Mouse (Mus musculus) right cerebral cortex, postnatal 25 days (tissue): ENCODE measurements around the gene Tsc22d1.

Source experiments
- DNase-seq: peaks from one replicate; pipeline ENCODE4 v3.0.0; 2022

The Tsc22d1 gene

DNA sequence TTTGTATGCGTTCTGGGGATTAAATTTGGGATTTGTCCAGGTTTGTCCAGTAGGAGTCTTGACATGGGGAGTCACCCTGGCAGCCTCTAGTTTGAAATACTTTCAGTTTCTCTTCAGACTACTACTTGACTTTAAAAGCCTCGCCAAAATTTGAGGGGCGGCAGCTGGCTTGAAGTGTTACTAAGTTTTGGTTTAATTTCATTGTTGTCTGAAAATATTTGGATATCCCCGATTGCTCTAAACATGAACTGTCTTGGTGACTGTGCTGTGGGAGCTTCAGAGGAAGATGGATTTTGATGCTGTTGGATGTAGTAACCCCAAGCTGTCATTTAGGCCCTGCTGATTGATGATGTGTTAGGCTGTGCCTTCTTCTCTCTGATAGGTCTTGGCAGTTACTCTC, 34.2 kb downstream of the Tsc22d1 start:
- no peak for DNase-seq

DNA sequence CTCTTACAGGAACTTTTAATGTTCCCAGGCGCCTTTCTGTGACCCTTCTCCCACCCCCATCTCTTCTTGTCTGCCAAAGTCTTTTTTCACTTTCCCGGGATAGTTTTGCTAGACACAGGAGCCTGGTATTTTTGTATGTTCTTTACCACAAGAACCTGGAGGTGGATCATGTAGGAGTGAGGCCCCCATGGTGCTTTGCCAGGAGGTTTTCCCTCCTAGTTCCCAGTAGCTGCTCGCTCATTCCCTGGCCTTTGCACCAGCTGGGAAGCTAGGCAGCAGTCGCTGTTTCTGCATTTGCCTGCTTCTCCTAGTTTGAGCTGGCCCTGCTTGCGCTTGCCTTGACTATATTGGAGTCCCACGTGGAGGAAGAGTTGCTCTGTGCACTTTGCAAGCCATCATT, 36.2 kb downstream of the Tsc22d1 start:
- no peak for DNase-seq

DNA sequence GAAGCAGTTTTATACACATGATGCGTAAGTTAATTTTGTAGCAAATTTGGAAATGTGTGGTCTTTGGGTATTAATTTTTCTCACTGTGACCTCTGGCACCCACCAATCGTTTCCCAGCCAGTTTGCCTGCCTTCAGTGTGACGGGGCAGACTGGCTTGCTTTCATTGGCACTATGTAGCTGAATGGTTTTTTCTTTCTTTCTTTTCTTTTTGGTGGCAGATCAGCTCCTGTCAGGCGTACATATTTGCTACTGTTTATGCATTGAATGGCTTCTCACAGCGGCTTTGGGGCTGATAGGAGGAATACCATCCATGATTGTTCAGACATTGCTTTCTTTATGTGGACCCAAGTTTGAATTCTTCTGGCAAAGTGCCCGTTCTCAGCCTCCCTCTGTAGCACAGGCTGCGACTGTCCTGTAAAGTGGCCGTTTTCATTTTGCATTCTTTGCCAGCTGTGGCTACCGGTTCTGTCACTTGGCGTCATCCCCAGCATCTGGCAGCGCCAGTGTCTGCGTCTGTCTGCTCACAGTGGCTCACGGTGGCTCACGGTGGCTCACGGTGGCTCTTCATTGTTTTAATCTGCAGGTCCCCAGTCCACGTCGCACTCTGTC, 38.1 kb downstream of the Tsc22d1 start:
- DNase-seq, result no peak

DNA sequence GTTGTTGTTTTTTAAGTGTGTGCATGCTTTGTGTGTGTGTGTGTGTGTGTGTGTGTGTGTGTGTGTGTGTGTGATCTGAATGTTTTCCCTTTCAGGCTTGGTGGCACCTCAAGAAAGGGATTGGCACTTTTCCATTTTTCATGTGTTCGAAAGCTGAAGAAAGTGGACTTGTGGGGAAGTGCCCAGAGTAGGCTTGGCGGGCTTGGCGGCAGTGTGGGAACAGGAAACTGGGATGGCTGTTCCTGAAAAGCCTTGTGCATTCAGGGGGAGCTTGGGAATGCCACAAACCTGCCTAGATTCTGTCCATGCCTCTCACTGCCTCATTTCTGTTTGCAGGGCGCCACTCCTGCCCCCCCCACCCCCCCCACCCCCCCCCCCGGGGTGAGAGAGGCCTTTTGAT, 39.9 kb downstream of the Tsc22d1 start:
- DNase-seq, result no peak

DNA sequence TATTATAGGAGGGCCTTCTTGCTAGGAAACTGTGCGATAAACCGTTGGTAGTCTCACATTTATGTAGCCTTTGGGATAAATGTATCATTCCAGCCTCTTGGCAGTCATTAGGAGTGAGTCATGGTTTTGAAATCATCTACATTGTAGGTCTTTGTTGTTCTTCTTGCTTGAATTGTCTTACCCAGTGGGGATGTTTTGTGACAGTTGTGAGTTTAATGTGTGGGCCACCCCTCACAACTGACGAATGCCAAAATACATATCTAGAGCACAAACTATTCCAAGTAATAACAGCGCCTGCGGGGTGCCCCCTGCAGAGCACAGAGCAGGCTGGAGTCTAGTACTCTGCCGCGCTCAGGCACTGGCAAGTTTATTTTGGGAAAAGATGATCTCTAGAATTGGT, 40.4 kb downstream of the Tsc22d1 start:
- DNase-seq, result no peak

DNA sequence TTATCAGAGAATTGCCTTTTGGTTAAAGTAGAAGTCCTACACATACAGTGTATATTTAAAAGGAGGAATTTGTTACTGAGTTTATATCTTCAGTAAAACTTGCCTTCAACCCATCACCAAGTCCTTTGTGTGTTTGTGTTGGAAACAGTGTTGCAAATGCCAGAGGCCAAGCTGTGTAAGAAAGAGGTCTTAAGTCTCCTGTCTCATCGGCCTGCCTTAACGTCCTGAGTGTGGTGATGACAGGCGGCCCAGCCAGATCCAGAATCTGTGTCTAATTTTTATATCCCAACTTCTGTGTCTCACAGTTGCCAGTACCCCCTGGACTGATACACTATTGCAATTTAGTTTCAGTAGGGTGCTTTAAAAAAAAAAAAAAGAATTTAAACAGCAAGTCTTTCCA, 42.9 kb downstream of the Tsc22d1 start:
- DNase-seq, result no peak

DNA sequence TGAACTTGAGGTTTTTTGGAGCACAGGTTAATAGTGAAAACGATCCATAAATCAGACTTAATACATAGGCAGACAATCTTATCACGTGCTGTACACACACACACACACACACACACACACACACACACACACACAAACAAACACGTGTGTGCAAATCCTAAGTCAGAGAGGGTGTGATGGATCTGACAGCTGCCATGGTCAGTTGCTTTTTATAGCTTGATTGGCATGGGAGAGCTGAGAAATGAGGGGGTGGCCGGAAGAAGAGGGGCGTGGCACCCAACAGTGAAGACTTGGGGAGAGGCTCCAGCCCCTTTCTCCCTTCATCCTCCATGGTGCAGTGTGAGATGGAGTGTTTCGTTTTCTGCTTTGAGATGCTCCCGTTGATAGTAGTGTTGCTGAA, 45.4 kb downstream of the Tsc22d1 start:
- DNase-seq, result no peak

DNA sequence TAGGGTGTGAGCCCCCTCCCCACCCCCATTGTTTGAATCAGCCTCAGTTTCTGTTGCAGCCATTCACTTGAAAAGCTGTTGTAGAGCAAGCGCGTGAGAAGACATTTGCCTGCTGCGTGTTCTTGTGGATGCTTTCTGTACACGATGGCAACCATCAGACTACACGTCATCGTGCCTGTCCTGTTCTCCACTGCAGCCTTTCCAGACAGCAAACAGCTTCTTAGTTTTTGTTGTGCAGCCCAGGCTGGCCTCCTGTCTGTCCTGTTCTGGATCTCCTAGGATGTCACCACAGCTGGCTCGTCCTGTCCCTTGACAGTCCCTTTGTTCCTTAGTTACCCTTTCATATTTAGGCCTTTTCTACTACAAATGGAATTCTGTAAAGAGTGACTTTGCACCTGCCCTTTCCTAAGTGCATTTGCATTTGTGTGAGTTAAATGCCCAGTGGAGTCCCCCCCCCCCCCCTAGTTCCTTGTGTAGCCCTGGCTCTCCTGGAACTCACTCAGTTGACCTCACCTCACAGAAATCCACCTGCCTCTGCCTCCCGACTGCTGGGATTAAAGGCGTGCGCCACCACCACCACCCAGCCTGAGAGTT, 46.5 kb downstream of the Tsc22d1 start:
- no peak for DNase-seq

DNA sequence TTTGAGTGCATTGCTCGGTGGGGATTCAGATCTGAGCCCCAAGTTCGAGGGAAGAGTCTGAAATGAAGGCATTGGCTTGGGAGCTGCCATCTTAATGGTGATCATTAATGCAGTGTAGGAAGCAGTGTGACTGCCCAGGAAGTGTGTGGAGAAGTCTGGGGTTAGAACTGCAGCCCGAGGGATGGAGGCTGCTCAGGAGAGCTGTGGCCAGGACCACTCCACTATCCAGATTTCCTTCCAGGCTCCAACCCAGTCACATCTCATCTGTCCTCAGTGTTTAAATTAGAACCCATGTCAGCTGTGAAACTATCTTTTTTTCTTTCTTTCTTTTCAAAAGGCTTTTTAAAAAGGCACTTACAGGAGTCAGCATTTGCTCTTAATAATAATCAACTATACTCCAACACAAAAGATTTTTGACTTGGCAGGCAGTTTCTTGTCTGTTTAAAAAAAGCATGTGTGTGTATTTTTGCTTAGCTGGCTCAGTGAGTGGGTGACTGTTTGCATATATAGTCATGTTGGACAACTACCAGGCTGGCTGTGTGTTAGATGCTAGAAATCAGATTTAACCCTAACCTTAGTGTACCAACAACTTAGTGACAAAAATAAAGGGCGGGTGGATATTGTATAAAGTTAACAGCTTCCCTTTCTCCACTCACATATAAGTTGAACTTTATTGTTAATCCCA, 48.8 kb downstream of the Tsc22d1 start:
- no peak for DNase-seq

DNA sequence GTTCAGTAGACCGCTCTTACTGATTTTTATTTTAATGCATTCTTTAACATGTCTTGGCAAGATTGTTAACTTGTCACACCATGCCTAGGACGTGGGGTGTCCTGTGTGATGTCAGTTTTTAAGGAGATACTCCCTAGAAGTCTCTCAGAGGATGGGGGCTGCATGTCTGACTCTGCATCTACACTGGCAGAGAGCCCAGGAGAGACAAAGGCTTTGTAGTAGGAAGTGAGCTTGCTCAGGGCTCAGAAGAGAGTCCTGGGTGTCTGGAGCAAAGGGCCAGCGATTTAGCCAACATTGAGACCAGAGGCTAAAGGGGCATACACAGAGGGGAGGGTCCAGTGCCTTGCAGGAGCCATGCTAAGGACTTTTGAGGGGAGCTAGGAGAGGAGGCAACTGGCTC, 50.2 kb downstream of the Tsc22d1 start:
- no peak for DNase-seq

DNA sequence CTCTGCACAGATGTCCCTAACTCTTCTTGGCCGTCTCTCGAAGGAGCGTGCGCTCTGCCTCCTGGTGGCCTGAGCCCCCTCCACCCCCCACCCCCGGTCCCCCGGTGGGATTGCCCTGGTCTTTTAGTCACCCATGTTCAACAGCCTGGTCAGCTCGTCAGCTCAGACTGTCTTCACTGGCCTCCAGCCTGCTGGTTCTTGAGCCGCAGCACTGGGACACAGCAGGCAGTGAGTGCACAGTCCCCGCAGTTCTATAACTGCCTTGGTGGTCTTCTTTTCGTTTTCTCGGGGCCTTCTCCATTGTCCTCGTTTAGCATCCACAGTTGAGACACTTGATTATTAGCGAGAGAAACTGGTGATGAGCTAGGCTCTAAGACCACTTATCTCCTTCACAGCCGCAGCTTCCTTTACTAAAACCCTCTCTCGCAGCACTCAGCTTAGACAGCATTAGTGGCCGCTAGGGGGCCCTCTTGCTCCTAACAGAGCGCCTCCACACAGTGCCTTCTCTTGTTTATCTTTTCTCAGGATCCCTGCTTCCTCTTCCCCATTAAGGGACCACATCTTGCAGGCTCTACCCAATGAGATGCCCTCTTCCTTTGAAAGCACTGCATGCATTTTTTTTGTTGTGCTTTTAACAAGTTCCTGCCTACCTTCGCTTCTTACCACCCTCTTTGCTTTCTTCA, 52.0 kb downstream of the Tsc22d1 start:
- DNase-seq, result peak; percentile 61

DNA sequence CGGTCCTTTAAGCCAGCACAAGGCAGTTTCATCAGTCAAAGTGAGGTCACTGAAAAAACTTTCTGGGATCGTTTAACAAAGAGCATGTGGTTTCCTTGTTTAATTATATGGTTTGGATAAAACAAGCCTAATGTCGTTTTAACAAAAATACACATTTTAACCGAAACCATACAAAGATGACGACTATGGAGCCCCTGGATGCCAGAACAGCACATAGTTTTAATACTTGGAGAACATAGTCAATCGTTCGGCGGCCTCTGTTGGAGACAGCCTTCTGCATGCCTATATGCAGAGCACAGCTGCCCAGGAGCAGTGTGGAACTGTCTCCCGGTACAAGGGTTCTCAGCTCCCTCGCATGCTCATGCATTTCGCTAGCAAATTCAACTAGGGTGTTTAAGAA, 53.2 kb downstream of the Tsc22d1 start:
- no peak for DNase-seq

DNA sequence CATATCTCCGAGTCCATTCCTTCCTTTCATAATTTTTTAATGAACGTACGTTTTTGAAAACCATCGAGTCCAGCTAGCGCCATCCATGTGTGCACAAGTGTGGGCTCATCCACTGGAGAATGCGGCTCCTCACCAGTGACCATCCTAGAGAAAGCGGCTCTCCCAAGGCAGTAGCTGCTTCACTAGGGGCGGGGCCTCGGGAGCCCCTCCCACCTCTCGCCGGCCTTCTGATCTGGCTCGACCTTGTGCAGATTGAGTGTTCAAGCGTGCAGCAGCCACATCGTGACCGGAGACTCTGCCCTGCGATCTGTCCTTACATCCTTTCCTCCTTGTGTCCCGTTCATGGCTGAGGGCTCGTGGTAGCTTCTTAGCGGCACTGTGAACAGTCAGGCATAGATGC, 56.5 kb downstream of the Tsc22d1 start:
- DNase-seq, result no peak

DNA sequence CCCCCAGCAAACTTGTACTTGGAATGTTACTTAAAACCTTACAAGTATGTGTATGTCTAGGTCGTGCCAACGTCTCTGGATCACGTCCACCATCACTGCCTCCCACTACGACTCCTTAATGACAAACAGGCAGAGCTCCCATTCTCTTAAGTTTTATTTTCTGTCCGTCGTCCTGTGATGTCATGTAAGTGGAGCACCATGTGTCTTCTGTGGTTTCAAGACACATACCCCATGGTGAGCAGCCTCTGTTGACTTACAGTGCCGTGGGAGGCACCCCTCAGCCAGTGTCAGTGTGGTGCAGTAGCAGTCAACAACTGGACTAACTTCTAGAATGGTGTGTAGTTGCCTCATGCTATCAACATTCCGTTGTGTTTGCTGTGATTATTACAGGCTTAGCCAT, 57.7 kb downstream of the Tsc22d1 start:
- DNase-seq, result no peak

DNA sequence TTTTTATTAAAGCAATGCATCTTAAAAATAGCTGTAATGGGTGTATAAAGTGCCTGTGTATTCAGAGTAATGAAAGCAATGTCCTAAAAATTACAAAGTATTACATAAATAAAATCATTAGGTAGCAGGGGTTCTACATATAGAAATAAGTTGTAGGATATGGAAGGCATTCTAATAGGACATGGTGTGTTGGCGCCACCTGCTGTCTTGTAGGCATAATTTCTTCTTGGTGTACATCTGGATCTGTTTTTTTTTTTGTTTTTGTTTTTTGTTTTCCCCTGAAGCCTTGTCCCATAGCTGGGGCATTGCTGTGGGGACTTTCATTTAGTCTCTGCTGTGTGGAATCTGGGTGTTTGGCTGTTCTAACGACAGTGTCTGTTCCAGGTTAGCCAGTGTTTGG, 58.6 kb downstream of the Tsc22d1 start:
- DNase-seq, result no peak

DNA sequence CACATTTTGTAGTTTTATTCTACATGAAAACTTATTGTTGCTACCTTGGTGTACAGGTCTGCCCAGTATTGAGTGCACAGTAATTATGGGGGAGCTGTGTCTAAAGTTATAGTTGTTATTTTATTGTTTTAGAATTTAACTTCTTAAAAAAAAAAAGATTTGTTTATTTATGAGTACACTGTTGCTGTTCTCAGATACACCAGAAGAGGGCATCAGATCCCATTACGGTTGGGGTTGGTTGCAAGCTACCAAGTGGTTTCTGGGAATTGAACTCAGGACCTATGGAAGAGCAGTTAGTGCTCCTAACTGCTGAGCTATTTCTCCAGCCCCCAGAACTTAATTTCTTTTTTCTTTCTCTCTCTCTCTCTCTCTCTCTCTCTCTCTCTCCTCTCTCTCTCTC, 59.4 kb downstream of the Tsc22d1 start:
- DNase-seq, result no peak

DNA sequence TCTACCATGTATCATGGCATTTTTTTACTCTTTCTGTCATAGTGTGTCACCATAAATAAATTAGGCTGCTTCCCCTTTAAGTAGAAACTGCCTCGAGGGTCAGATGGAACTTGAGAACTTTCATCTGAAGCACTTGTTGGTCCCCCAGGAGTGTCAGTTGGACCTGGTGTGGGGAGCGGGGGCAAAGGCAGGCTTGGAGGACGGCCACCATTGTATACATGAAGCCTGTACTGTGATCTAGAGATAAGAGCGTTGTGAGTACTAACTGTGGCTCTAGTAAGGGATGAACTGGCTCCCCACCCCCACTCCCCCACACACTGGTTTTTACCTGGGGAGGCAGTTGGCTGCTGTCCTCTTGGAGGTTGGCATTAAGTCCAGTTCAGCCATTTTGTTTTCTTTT, 62.0 kb downstream of the Tsc22d1 start:
- no peak for DNase-seq

DNA sequence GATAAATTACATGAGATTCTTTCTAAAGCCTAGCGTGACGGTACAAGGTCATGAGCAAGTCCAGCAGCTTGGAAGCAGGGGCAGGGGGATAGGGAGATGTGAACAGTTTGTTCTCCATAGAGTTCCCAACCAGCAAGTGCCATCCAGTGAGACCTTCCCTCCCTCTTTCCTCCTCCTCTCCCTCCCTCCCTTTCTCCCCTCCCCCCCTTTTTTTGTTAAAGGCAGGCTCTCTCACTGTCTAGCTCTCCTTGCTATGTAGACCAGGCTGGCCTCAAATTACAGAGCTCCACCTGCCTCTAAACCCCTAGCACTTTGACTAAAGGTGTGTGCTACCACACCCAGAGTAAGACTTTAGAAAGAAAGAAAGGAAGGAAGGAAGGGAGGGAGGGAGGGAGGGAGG, 63.3 kb downstream of the Tsc22d1 start:
- no peak for DNase-seq

DNA sequence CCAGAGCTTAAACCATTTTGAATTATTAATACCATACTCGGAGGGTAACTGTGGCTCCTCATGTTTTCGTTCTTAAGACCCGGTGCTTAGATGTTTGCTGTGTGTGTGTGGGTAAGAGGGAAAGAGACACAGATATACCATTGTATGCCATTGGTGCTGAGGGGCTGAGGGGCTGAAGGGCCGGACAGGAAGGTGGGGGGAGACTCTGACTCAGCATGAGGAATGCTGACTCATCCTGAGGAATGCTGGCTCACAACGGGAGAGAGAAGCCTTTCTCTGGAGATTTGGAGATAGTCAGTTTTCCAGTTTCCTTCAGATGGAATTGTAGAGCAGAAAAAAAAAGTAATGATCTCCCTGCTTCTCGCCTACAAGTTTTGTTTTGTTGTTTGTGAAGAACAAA, 63.9 kb downstream of the Tsc22d1 start:
- no peak for DNase-seq

DNA sequence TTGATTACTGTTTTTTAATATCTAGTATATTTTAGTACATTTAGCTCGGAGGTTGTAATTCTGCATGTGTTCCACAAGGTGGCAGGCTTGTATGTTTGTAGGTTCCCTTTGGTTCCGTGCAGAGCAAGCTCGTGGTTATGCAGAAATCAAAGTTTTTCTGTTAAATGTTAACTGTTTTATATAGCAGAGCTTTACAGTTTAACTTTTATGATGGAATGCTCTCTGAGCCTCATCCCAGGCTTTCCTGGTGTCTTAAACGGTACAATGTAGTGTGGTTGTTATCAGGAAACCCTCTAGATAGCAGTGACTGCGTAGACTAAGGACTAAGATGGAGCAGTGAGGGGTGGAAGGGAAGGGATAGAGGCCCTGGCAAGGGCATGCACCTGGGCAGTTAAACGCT, 65.1 kb downstream of the Tsc22d1 start:
- no peak for DNase-seq

DNA sequence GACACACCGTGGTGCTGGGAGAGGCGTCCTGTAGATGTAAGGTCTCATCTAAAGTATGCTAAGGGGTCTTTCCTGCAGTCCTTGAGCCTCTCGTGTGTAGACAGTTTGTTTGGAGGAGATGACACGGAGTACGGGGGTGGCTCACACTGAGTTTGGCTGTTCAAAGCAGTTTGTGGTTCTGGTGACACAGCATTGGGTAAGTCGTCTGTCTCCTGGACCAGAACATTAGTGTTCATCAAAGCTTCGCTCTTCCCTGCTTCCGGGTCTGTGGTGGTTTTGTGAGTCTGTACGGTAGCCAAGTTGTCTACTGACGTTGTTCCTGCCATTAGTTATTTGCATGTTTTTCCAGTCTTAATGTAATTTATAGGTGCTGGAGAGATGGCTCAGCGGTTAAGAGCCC, 65.7 kb downstream of the Tsc22d1 start:
- DNase-seq, result no peak

DNA sequence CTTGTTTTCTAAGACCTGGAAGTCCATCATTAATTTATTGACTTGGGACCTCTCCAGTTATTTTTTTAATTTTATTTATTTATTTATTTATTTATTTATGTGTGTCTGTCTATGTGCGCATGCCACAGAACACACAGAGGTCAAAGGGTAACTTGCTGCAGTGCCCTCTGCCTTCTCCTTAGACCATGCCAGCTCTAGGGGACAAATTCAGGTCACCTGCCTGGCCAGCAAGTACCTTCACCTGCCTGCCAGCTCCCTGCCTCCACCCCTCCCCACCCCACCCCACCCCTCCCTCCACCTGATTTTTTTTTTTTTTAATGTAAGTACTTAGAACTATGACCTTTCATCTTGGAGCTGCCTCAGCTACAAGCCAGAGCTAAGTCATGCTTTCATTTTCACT, 68.9 kb downstream of the Tsc22d1 start:
- no peak for DNase-seq

DNA sequence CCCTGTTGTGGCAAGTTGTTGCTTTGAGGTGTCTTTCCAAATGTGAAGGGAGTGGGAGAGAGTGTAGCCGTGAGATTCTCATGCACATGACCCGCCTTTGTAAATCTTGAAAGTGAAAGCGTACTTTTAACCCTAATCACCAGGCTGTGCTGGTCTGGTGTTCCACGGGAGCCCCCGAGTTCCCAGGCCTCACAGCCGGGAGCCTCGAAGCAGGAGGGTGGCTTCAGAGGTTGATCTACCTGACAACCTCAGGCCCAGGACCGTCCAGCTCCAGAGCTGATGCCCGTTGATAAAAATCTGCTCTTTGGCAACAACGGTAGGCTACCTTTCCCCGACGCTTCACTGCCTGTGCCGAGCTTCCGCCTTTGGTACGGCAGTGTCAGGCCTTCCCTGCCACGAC, 72.8 kb downstream of the Tsc22d1 start:
- DNase-seq, result no peak
